Mouse (Mus musculus): ENCODE results near the gene Zfyve27.

DNA sequence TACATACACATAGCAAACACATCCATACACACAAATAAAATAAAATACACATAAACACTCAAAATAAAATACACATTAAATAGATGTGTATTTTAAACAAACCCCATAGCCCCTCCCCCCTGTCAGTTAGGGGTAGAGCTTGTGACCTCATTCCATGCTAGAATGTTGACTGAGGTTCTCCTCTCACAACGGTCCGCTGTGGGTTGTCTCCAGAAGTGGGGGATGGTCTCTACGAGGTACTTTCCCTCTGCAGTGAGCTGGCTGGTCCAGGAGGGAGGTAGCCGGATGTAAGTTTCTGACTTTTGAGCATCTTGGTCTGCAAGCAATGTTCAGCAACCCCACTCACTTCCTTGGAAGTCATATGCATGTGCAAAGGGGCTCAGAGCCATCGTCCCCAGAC lies at the start of gene Zfyve27:
- no peak for TF ChIP-seq CTCF (conservative IDR thresholded peaks at IDR 0.05; ENCODE audit: low read length)
- no peak for TF ChIP-seq NANOG (IDR thresholded peaks at IDR 0.05; ENCODE audit: borderline replicate concordance, low read length)
- no peak for TF ChIP-seq POU5F1 (IDR thresholded peaks at IDR 0.05; ENCODE audit: borderline replicate concordance, low read length)
